Mouse (Mus musculus) kidney, embryonic 15.5 days (tissue): ENCODE measurements at regions not wholly inside any gene's neighbourhood (a gene's known extent, or its start where the extent isn't known, plus 50 kb on each side); places are given as distances from the start of the nearest gene placed in this dataset.

Experiments used
- ATAC-seq: fragments of 200-750 bp; cut with Nextera tagmentation; replicated peaks from 2 replicates; pipeline ENCODE4 v1.8.0; 2017; ENCODE audit warnings: moderate TSS enrichment; ENCODE audit not compliant: low FRiP score
- H3K27ac ChIP-seq: fragments of 300-500 bp; sonication (generic); 2 replicates; pipeline ENCODE4 v1.5.1; 2015; ENCODE audit warnings: mild to moderate bottlenecking, inconsistent platforms
- H3K27me3 ChIP-seq: fragments of 300-500 bp; sonication (generic); 2 replicates; pipeline ENCODE4 v1.6.1; 2015; ENCODE audit warnings: inconsistent platforms
- H3K36me3 ChIP-seq: fragments of 300-500 bp; sonication (generic); 2 replicates; pipeline ENCODE4 v1.6.1; 2015; ENCODE audit warnings: inconsistent platforms
- H3K4me1 ChIP-seq: fragments of 300-500 bp; sonication (generic); 2 replicates; pipeline ENCODE4 v1.6.1; 2015; ENCODE audit warnings: inconsistent platforms
- H3K4me2 ChIP-seq: fragments of 300-500 bp; sonication (generic); 2 replicates; pipeline ENCODE4 v1.6.1; 2015; ENCODE audit warnings: moderate library complexity, mild to moderate bottlenecking, inconsistent platforms
- H3K4me3 ChIP-seq: fragments of 300-500 bp; sonication (generic); replicated peaks from 2 replicates; pipeline ENCODE4 v1.5.1; 2015; ENCODE audit warnings: mild to moderate bottlenecking, inconsistent platforms
- H3K9ac ChIP-seq: fragments of 300-500 bp; sonication (generic); 2 replicates; pipeline ENCODE4 v1.6.1; 2015; ENCODE audit warnings: mild to moderate bottlenecking, inconsistent platforms
- H3K9me3 ChIP-seq: fragments of 300-500 bp; sonication (generic); replicated peaks from 2 replicates; pipeline ENCODE4 v1.6.1; 2016; ENCODE audit warnings: inconsistent platforms
- WGBS: fragments of 180-500 bp; shearing (Covaris S2); methylation state at CpG from one replicate; pipeline ENCODE4 v1.1.7; 2015; ENCODE audit warnings: mixed read lengths; 5-methylcytosine and 5-hydroxymethylcytosine counted together

DNA sequence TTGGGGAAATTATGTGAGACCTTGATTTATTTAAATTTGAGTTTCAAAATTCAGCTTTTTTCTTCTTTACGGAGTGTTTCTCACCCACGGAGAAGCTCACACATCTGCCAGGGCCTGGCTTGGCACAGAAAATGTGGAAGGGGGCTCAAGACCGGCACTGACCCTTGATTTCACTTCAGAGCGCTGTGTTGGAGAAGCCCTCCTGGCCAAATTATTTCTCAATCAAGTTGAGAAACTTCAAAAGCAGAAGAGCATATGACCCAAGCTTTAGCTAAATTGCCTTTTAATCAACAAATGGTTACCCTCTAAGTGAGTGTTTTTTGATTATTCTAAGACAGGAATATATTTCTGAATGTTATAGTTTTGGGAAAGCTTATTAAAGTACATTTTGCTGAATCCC, 197.2 kb upstream of the Rgmb start:
- no peaks in the 10 kb centered on the region for H3K9me3 ChIP-seq
- no peaks in the 10 kb centered on the region for H3K36me3 ChIP-seq
- 82% methylated on average over 4 of the region's 4 CpGs for WGBS
- no peak overlapping the region for H3K27ac ChIP-seq
- H3K9ac ChIP-seq: no peak overlapping the region
- no peaks in the 10 kb centered on the region for H3K4me1 ChIP-seq
- H3K4me3 ChIP-seq: no peak overlapping the region
- no peak for ATAC-seq
- no peaks in the 10 kb centered on the region for H3K27me3 ChIP-seq
- H3K4me2 ChIP-seq: no peak overlapping the region

DNA sequence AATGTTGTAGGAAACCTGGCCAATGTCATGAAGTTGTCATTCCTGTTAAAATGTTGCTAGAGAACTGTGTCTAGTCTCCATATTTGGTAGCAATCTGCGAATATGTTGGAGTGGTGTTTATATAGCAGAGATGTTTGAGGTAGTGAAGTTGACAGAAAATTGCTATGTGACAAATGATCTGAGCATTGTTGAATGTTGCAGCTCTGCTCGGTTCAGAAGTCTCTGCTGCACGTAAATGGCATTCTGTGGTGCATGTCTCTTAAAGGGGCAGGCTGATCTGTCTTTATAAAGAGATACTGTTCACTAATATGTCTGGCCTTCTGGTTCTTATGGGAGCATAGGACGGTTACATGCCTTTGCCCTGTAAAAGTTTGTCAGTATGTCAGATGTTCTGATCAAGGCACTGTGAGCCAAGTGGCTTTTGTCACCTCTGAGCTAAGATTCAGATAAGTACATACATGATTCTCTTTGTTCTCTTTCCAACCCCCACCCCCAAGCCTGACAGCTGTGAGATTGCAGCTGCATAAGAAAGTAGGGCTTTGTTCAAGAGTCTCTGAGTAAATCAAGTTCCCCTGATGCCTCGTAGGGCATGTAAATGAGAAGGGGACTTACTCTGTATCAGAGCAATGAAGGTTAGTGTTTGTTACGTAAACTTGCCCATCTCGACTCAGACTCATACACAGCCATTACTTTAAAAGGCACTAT, 174.2 kb upstream of the Rgmb start:
- WGBS: 30% methylated on average over 7 of the region's 7 CpGs
- Histone ChIP-seq H3K4me3 (no peak overlapping the region), H3K27me3 (no peaks in the 10 kb centered on the region), H3K9ac (no peak overlapping the region), H3K4me1 (peaks cover 6% of the 10 kb centered on the region; the same call in 1 of the 2 replicates), H3K36me3 (no peaks in the 10 kb centered on the region), H3K9me3 (no peaks in the 10 kb centered on the region), H3K4me2 (no peak overlapping the region), H3K27ac (no peak overlapping the region)
- peak; percentile 58; the same call in 1 of the 2 replicates for ATAC-seq

- Histone ChIP-seq H3K27ac (no peak overlapping the region), H3K4me3 (no peak overlapping the region), H3K4me2 (no peak overlapping the region), H3K9ac (no peak overlapping the region), H3K9me3 (no peaks in the 10 kb centered on the region), H3K36me3 (no peaks in the 10 kb centered on the region), H3K27me3 (no peaks in the 10 kb centered on the region), H3K4me1 (peaks cover 6% of the 10 kb centered on the region; the same call in 1 of the 2 replicates)
- no peak for ATAC-seq
- 68% methylated on average over 4 of the region's 4 CpGs for WGBS
Observed at GRCm38 (mm10) chr17:16004002-16004401, 173.2 kb upstream of the Rgmb start.

DNA sequence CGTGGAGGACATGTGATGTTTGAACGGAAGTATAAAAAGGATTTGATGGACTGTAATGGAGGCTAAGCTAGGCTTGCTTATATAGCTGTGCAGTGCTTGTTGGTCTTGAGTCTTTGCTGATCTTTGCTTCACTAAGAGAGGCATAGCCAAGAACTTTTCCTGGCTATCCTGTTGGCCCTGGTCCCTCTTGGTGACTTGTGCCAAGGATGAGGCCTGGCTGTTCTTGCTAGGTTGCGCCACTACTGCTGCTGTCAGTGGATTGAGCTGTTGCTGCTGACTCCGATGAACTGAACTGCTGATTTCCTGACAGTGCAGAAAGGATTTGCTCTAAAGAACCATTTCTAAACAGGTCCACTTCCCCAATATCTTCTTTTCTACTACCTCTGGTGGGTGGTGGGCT, 167.9 kb upstream of the Rgmb start:
- no peaks in the 10 kb centered on the region for H3K36me3 ChIP-seq
- no peak overlapping the region for H3K4me3 ChIP-seq
- WGBS: 90% methylated on average over 4 of the region's 4 CpGs
- no peak overlapping the region for H3K9ac ChIP-seq
- H3K4me2 ChIP-seq: no peak overlapping the region
- no peaks in the 10 kb centered on the region for H3K27me3 ChIP-seq
- no peak for ATAC-seq
- H3K4me1 ChIP-seq: peaks cover 10% of the 10 kb centered on the region
- H3K9me3 ChIP-seq: no peaks in the 10 kb centered on the region
- H3K27ac ChIP-seq: no peak overlapping the region

GRCm38 (mm10) chr17:15997289-15997688, 166.4 kb upstream of the Rgmb start:
- Histone ChIP-seq H3K9ac (no peak overlapping the region), H3K27me3 (no peaks in the 10 kb centered on the region), H3K4me3 (no peak overlapping the region), H3K36me3 (no peaks in the 10 kb centered on the region), H3K27ac (no peak overlapping the region), H3K4me2 (no peak overlapping the region), H3K4me1 (peaks cover 14% of the 10 kb centered on the region), H3K9me3 (no peaks in the 10 kb centered on the region)
- no peak for ATAC-seq
- WGBS: 30% methylated on average over 1 of the region's 1 CpGs

- H3K27me3 ChIP-seq: no peaks in the 10 kb centered on the region
- 84% methylated on average over 1 of the region's 1 CpGs for WGBS
- H3K9me3 ChIP-seq: no peaks in the 10 kb centered on the region
- H3K4me1 ChIP-seq: peaks cover 14% of the 10 kb centered on the region
- H3K36me3 ChIP-seq: no peaks in the 10 kb centered on the region
- H3K4me3 ChIP-seq: no peak overlapping the region
- no peak overlapping the region for H3K4me2 ChIP-seq
- ATAC-seq: no peak
- H3K9ac ChIP-seq: no peak overlapping the region
- no peak overlapping the region for H3K27ac ChIP-seq
Observed at GRCm38 (mm10) chr17:15995493-15995892, 164.7 kb upstream of the Rgmb start.

GRCm38 (mm10) chr17:15993361-15994287, 162.8 kb upstream of the Rgmb start:
- WGBS: 25% methylated on average over 7 of the region's 7 CpGs
- Histone ChIP-seq H3K36me3 (no peaks in the 10 kb centered on the region), H3K9me3 (no peaks in the 10 kb centered on the region), H3K4me3 (no peak overlapping the region), H3K4me2 (peak overlapping the region; percentile 25; the same call in 1 of the 2 replicates), H3K27ac (peak overlapping the region; percentile 71), H3K4me1 (peaks cover 14% of the 10 kb centered on the region), H3K27me3 (no peaks in the 10 kb centered on the region), H3K9ac (no peak overlapping the region)
- ATAC-seq: peak; percentile 97

GRCm38 (mm10) chr17:15991916-15992315, 161.1 kb upstream of the Rgmb start:
- WGBS: 39% methylated on average over 5 of the region's 5 CpGs
- H3K27ac ChIP-seq: no peak overlapping the region
- no peak for ATAC-seq

GRCm38 (mm10) chr17:15990303-15990702, 159.5 kb upstream of the Rgmb start:
- Histone ChIP-seq H3K4me2 (no peak overlapping the region), H3K9me3 (no peaks in the 10 kb centered on the region), H3K27ac (no peak overlapping the region), H3K27me3 (no peaks in the 10 kb centered on the region), H3K36me3 (no peaks in the 10 kb centered on the region), H3K4me3 (no peak overlapping the region), H3K9ac (no peak overlapping the region), H3K4me1 (peaks cover 10% of the 10 kb centered on the region)
- whole genome bisulfite sequencing: 27% methylated on average over 6 of the region's 6 CpGs
- ATAC-seq: no peak

More at GRCm38 (mm10) chr17:15991916-15992315, 161.1 kb upstream of the Rgmb start:
- no peaks in the 10 kb centered on the region for H3K9me3 ChIP-seq
- H3K4me1 ChIP-seq: peaks cover 13% of the 10 kb centered on the region
- no peak overlapping the region for H3K4me3 ChIP-seq
- H3K27me3 ChIP-seq: no peaks in the 10 kb centered on the region
- no peaks in the 10 kb centered on the region for H3K36me3 ChIP-seq
- no peak overlapping the region for H3K9ac ChIP-seq
- no peak overlapping the region for H3K4me2 ChIP-seq

GRCm38 (mm10) chr17:15981558-15981957, 150.7 kb upstream of the Rgmb start:
- H3K9me3 ChIP-seq: no peaks in the 10 kb centered on the region
- H3K27me3 ChIP-seq: no peaks in the 10 kb centered on the region
- no peak overlapping the region for H3K27ac ChIP-seq
- ATAC-seq: no peak
- H3K4me2 ChIP-seq: no peak overlapping the region
- H3K4me3 ChIP-seq: no peak overlapping the region
- 81% methylated on average over 2 of the region's 2 CpGs for WGBS
- no peaks in the 10 kb centered on the region for H3K36me3 ChIP-seq
- no peak overlapping the region for H3K9ac ChIP-seq
- H3K4me1 ChIP-seq: no peaks in the 10 kb centered on the region

DNA sequence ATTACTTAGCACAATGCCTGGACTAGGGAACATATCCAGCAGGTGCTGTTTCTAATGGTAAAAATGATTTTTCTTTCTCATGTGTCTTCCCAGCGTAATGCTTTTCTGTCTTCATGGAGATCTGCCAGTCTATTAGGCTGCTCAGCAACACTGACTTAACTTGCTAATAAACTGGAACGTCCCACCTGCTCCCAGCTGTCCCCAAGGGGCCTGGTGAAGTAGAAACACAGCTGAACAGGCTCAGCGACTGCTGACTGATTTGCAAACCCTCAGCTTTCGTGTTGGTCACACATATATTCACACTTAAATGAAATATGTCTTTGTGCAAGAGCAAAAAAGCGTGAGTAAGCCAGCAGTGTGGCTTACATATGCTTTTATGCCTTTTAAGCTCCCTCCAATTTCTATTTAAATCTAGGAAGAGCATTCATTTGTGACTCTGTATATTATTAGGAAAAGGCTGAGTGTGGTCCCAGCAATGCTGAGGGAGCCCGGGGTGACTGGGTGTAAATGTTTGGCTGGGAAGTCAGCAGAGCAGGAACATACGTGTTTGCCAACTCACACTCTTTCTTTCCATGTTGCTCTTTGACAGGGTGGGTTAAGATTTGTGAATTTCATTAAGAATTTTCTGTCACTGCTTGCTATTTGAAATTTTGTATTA, 146.7 kb upstream of the Rgmb start:
- Histone ChIP-seq H3K4me2 (no peak overlapping the region), H3K27ac (no peak overlapping the region), H3K9me3 (no peaks in the 10 kb centered on the region), H3K27me3 (no peaks in the 10 kb centered on the region), H3K9ac (no peak overlapping the region), H3K4me3 (no peak overlapping the region), H3K36me3 (no peaks in the 10 kb centered on the region), H3K4me1 (no peaks in the 10 kb centered on the region)
- WGBS: 52% methylated on average over 7 of the region's 7 CpGs
- ATAC-seq: no peak

DNA sequence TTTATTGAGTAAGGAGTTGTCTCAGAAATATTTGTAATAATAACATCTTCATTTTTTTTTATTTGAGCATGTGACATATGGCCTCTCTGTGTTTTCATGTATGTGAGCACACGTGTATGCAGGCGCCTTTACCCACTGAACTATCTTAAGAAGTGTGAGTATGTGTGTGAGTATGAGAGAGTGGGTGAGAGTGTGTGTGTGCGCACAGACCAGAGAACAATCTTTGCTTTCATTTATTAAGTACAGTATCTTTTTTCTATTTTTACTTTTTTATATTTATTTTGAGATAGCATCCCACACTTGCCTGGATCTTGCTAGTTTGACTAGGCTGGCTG, 140.5 kb upstream of the Rgmb start:
- WGBS: 84% methylated on average over 3 of the region's 3 CpGs
- Histone ChIP-seq H3K9me3 (no peaks in the 10 kb centered on the region), H3K36me3 (no peaks in the 10 kb centered on the region), H3K27ac (no peak overlapping the region), H3K9ac (no peak overlapping the region), H3K27me3 (no peaks in the 10 kb centered on the region), H3K4me2 (no peak overlapping the region), H3K4me1 (no peaks in the 10 kb centered on the region), H3K4me3 (no peak overlapping the region)
- ATAC-seq: no peak
